Mouse (Mus musculus): ENCODE results near the gene Sema6d.

Gene Sema6d

GRCm38 (mm10) chr2:124478526-124478925 is 388.8 kb downstream of the Sema6d start:
- DNase-seq = no peak

GRCm38 (mm10) chr2:124485761-124486160 is 396.0 kb downstream of the Sema6d start:
- no peak for DNase-seq

- no peak for DNase-seq
Measured at GRCm38 (mm10) chr2:124490010-124490801, 400.4 kb downstream of the Sema6d start.

- DNase-seq = no peak
Measured at GRCm38 (mm10) chr2:124495751-124496150, 406.0 kb downstream of the Sema6d start.

- no peak for DNase-seq
Measured at GRCm38 (mm10) chr2:124499670-124500069, 409.9 kb downstream of the Sema6d start.

GRCm38 (mm10) chr2:124505784-124506489 is 416.2 kb downstream of the Sema6d start:
- DNase-seq = no peak

- no peak for DNase-seq
Measured at GRCm38 (mm10) chr2:124507804-124508203, 418.0 kb downstream of the Sema6d start.

- no peak for DNase-seq
Measured at GRCm38 (mm10) chr2:124509479-124509878, 419.7 kb downstream of the Sema6d start.

- no peak for DNase-seq
Measured at GRCm38 (mm10) chr2:124511826-124512225, 422.1 kb downstream of the Sema6d start.

GRCm38 (mm10) chr2:124522426-124522825 is 432.7 kb downstream of the Sema6d start:
- no peak for DNase-seq

GRCm38 (mm10) chr2:124523667-124524066 is 433.9 kb downstream of the Sema6d start:
- no peak for DNase-seq

- peak; percentile 14 to 27 for DNase-seq
Measured at GRCm38 (mm10) chr2:124524167-124524566, 434.4 kb downstream of the Sema6d start.

- no peak for DNase-seq
Measured at GRCm38 (mm10) chr2:124527641-124528040, 437.9 kb downstream of the Sema6d start.

GRCm38 (mm10) chr2:124530441-124530840 is 440.7 kb downstream of the Sema6d start:
- no peak for DNase-seq

GRCm38 (mm10) chr2:124531062-124531461 is 441.3 kb downstream of the Sema6d start:
- no peak for DNase-seq

GRCm38 (mm10) chr2:124532906-124533305 is 443.1 kb downstream of the Sema6d start:
- DNase-seq = no peak

GRCm38 (mm10) chr2:124533602-124534001 is 443.8 kb downstream of the Sema6d start:
- no peak for DNase-seq

GRCm38 (mm10) chr2:124550315-124550714 is 460.5 kb downstream of the Sema6d start:
- no peak for DNase-seq

- DNase-seq = peak; percentile 3 to 16
Measured at GRCm38 (mm10) chr2:124554751-124555415, 465.1 kb downstream of the Sema6d start.

GRCm38 (mm10) chr2:124556861-124557499 is 467.2 kb downstream of the Sema6d start:
- DNase-seq = no peak

- no peak for DNase-seq
Measured at GRCm38 (mm10) chr2:124558021-124558420, 468.3 kb downstream of the Sema6d start.

- DNase-seq = no peak
Measured at GRCm38 (mm10) chr2:124561668-124562067, 471.9 kb downstream of the Sema6d start.

- no peak for DNase-seq
Measured at GRCm38 (mm10) chr2:124562091-124562490, 472.3 kb downstream of the Sema6d start.

All from kidney, postnatal 4 days (tissue).